In the genomic region with DNA sequence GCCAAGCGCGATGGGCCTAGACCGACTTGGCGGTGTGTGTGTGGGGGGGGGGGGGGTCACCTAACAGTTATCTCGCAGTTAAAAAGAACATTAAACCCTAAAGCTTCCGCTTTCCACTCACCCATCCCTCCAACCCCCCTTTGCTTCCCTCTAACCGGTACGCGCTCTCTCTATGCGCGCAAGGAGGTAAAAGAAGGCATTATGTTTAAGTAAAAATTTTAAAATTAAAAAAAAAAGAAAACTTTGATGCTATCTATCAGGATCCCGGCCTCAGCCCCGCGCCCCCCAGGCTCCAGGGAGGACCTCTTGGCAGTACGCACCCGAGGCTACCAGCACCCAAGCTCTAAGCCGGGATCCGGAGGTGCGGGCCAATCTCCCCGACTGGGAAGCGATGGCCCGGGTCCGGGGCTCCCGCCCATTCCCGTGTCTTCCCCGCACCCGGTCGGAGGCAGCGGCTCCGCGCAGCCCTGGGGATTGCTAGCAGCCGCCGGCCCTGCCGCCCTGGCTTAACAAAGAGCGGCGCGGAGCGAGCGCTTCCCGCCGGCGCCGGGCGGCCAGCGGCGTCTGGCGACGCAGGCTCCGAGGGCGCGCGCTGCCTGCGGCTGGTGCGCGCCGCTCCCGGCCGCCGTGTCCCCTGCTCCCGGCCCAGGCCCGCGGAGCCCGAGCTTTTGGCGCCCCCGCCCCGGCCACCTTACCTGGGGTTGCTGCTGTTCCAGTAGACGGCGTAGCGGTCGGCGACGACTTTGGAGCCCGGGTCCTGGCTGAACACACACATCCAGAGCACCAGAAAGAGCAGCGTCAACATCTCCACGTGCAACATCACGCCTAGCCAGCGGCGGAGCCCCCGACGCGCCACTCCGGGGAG, we compare ENCODE assay signal across 9 mouse cellular contexts. TPM values are rescaled to one million over a fixed set of nuclear protein-coding genes. Genes with fewer than 3 reads are reported as not detected.
DNase-seq lines count a peak whose midpoint lies in the region; ATAC-seq and TF ChIP-seq lines count a peak whose summit lies in the region.
"Had no signal": no experiment of that assay in that cellular context is flagged by ENCODE, and none has a peak within 500 bp of the region (broad histone marks: within the 10 kb centered on the region; RNA-seq: fewer than 3 reads in every experiment).

No protein-coding gene starts in this region.

- peak overlapping the region; percentile 78 for H3K4me3 ChIP-seq in limb, embryonic 11.5 days (ENCODE audit: low read depth, low read length)
- peak overlapping the region; percentile 83 for H3K4me3 ChIP-seq in midbrain, postnatal 0 days (ENCODE audit: low read depth, low read length)
- peak overlapping the region; percentile 92 for H3K4me3 ChIP-seq in stomach, embryonic 16.5 days (replicated peaks; ENCODE audit: low read length)

- H3K27ac ChIP-seq in limb, embryonic 11.5 days (replicated peaks; ENCODE audit: low read depth, low read length) = peak overlapping the region; percentile 86
- H3K27ac ChIP-seq in midbrain, postnatal 0 days (ENCODE audit: low read depth, low read length) = peak overlapping the region; percentile 78
- H3K27ac ChIP-seq in stomach, embryonic 16.5 days (ENCODE audit: low read length) = peak overlapping the region; percentile 97

- H3K4me2 ChIP-seq in limb, embryonic 11.5 days (ENCODE audit: low read depth, severe bottlenecking) = peak overlapping the region; percentile 94
- H3K4me2 ChIP-seq in midbrain, postnatal 0 days (ENCODE audit: low read depth, low read length, poor library complexity, severe bottlenecking) = peak overlapping the region; percentile 84
- peak overlapping the region; percentile 99 for H3K4me2 ChIP-seq in stomach, embryonic 16.5 days (ENCODE audit: low read depth, low read length)

- H3K4me1 ChIP-seq in limb, embryonic 11.5 days (ENCODE audit: control insufficient read depth, insufficient read depth, low read length) = no peaks in the 10 kb centered on the region
- H3K4me1 ChIP-seq in midbrain, postnatal 0 days (ENCODE audit: insufficient read depth, low read length) = no peaks in the 10 kb centered on the region
- peaks cover 5% of the 10 kb centered on the region; the same call in 1 of the 2 replicates for H3K4me1 ChIP-seq in stomach, embryonic 16.5 days (ENCODE audit: control insufficient read depth, insufficient read depth, low read length)

- H3K36me3 ChIP-seq in limb, embryonic 11.5 days (ENCODE audit: control insufficient read depth, insufficient read depth, low read length) = no peaks in the 10 kb centered on the region
- H3K36me3 ChIP-seq in midbrain, postnatal 0 days (ENCODE audit: insufficient read depth, low read length) = no peaks in the 10 kb centered on the region
- H3K36me3 ChIP-seq in stomach, embryonic 16.5 days (ENCODE audit: control insufficient read depth, insufficient read depth, low read length) = no peaks in the 10 kb centered on the region
- H3K36me3 ChIP-seq: G1E had no signal

- under 1% methylated on average over 82 of the region's 82 CpGs for WGBS in limb, embryonic 11.5 days
- under 1% methylated on average over 82 of the region's 82 CpGs for WGBS in midbrain, postnatal 0 days
- under 1% methylated on average over 76 of the region's 82 CpGs for whole genome bisulfite sequencing in stomach, embryonic 16.5 days

- H3K27me3 ChIP-seq in limb, embryonic 11.5 days (ENCODE audit: control insufficient read depth, insufficient read depth, low read length) = no peaks in the 10 kb centered on the region
- no peaks in the 10 kb centered on the region for H3K27me3 ChIP-seq in midbrain, postnatal 0 days (ENCODE audit: insufficient read depth, low read length)
- H3K27me3 ChIP-seq in stomach, embryonic 16.5 days (ENCODE audit: control insufficient read depth, insufficient read depth, low read length) = no peaks in the 10 kb centered on the region

- H3K9me3 ChIP-seq in limb, embryonic 11.5 days (ENCODE audit: control insufficient read depth, low read length) = no peaks in the 10 kb centered on the region
- H3K9me3 ChIP-seq in midbrain, postnatal 0 days (ENCODE audit: low read length) = no peaks in the 10 kb centered on the region
- H3K9me3 ChIP-seq in stomach, embryonic 16.5 days (replicated peaks; ENCODE audit: control insufficient read depth, low read length) = no peaks in the 10 kb centered on the region

- 0 out of 2 replicates have a peak, but pooled peaks have one; percentile 12 for TF ChIP-seq CTCF in midbrain, postnatal 0 days (IDR thresholded peaks at IDR 0.05)

- ATAC-seq in limb, embryonic 11.5 days (ENCODE audit: insufficient number of reproducible peaks, low FRiP score, low TSS enrichment, low read depth) = peak; percentile 12
- peak; percentile 13; the same call in 1 of the 2 replicates for ATAC-seq in midbrain, postnatal 0 days (ENCODE audit: low FRiP score)
- no peak for ATAC-seq in stomach, embryonic 16.5 days (ENCODE audit: insufficient read depth, low FRiP score)

- H3K9ac ChIP-seq in limb, embryonic 11.5 days (ENCODE audit: low read length) = peak overlapping the region; percentile 93
- H3K9ac ChIP-seq in midbrain, postnatal 0 days (replicated peaks; ENCODE audit: low read length, poor library complexity, severe bottlenecking) = peak overlapping the region; percentile 82
- H3K9ac ChIP-seq in stomach, embryonic 16.5 days (ENCODE audit: low read length) = peak overlapping the region; percentile 91

- peak; percentile 48 to 66 for DNase-seq in heart, adult 18-20 months
- DNase-seq in heart, adult 8-10 months (ENCODE audit: low spot score) = no peak
- DNase-seq in cerebellum, adult 9-11 months = peak; percentile 15
- DNase-seq in frontal cortex, postnatal 10 days (ENCODE audit: low spot score in 2 of 2) = peak; percentile 12 to 54
- DNase-seq in induced T-regulatory cell, adult 2 months (ENCODE audit: low read depth) = peak; percentile 18
- DNase-seq in limb, embryonic 11.5 days (ENCODE audit: low spot score) = peak; percentile 78
- peak; percentile 44 for DNase-seq in midbrain, postnatal 0 days (ENCODE audit: low spot score)

RNA-seq across cellular contexts. Expression of gene Efna5, which starts 0.6 kb away (rescaled TPM):
- 10 to 100 TPM; 14.0 to 19.6 TPM for total RNA-seq in heart, adult 18-20 months (2021)
- 10 to 100 TPM; 17.4 to 20.1 (median 19.1) TPM for total RNA-seq in heart, adult 8-10 months (2022)
- polyA plus RNA-seq in limb, embryonic 11.5 days (2014; fragmentation: Nextera tagmentation; extraction: Ambion mirVana) = 32.8 and 32.9 TPM in 2 replicates
- total RNA-seq in midbrain, postnatal 0 days (2014; rRNA removed) = 11.1 and 18.3 TPM in 2 replicates
- polyA plus RNA-seq in midbrain, postnatal 0 days (2015; fragmentation: Nextera tagmentation; extraction: Ambion mirVana) = 48.1 and 59.5 TPM in 2 replicates
- 36.9 and 38.8 TPM in 2 replicates for polyA plus RNA-seq in stomach, embryonic 16.5 days (2015; fragmentation: Nextera tagmentation; extraction: Ambion mirVana)
- polyA plus RNA-seq: G1E had no signal
